Mouse (Mus musculus): ENCODE results near the gene Irx6.
A peak's percentile ranks its signal among the peaks of the same experiment; 100 is the strongest.

Irx6 gene

GRCm38 (mm10) chr8:92721266-92721935 lies 47.3 kb downstream of the Irx6 start:
- peak; percentile 68 to 74 for DNase-seq (ENCODE audit: low spot score in 2 of 2)

DNA sequence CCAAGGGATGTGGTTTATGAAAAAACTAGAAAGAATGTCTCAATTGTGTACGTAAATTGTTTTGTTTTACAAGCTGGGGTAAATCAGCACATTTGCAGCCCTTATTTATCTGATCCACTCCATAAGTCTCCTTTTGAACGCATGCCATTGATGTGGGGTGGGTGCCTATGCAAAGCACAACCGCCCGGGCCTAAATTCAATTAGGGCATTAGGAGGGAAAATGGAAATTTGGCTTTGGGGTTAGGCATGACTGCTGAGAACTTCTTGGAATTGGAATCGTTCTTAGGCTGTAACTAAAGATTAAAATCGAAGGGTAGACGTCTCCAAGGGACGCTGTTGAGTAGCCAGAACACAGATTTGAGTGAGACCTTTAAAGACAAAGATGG lies 47.8 kb downstream of the Irx6 start:
- peak in 1 of 2 experiments; percentile 4 for DNase-seq (ENCODE audit: low spot score in 2 of 2)

DNA sequence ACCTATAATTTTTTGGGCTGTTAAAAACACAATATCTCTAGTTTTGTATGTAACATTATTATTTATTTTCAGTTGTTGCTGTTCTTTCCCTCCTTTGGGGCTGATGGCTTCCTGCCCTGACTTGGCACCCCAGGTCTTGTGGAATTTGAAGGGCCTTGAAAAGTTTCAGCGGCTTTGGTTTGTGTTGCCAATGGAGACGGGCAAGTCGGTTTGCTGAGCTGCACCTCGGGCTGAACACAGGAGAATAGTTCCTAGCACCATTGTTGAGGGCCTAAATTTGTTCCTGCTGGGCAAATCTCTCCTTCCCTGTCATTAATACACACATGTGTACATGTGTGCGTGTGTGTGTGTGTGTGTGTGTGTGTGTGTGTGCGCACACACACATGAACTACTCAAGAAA lies 49.2 kb downstream of the Irx6 start:
- DNase-seq (ENCODE audit: low spot score in 2 of 2) = no peak

GRCm38 (mm10) chr8:92723947-92724346 lies 49.9 kb downstream of the Irx6 start:
- no peak for DNase-seq (ENCODE audit: low spot score in 2 of 2)

DNA sequence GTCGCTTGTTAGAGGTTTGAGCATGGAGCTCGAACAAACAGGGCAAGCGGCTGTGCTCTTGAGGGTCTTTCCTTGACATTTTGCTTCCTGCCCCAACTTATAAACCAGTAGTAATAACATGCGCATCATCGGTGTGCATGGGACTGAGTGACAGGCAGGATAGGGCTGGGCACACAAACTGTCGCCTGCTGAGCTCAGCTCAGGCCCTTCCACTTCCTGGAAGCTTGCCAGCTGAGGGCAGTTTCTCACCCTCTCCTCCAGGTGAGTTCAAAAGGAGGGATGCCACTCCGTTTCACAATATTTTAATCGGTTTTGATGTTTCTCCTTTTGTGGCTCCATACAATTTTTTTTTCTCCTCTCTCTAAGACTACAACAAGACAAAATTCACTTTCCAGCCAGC lies 50.3 kb downstream of the Irx6 start:
- no peak for DNase-seq (ENCODE audit: low spot score in 2 of 2)

Data from right cerebral cortex, adult 2 months (tissue).